Mouse (Mus musculus): ENCODE measurements at regions not wholly inside any gene's neighbourhood (a gene's known extent, or its start where the extent isn't known, plus 50 kb on each side); places are given as distances from the start of the nearest gene placed in this dataset.

DNA sequence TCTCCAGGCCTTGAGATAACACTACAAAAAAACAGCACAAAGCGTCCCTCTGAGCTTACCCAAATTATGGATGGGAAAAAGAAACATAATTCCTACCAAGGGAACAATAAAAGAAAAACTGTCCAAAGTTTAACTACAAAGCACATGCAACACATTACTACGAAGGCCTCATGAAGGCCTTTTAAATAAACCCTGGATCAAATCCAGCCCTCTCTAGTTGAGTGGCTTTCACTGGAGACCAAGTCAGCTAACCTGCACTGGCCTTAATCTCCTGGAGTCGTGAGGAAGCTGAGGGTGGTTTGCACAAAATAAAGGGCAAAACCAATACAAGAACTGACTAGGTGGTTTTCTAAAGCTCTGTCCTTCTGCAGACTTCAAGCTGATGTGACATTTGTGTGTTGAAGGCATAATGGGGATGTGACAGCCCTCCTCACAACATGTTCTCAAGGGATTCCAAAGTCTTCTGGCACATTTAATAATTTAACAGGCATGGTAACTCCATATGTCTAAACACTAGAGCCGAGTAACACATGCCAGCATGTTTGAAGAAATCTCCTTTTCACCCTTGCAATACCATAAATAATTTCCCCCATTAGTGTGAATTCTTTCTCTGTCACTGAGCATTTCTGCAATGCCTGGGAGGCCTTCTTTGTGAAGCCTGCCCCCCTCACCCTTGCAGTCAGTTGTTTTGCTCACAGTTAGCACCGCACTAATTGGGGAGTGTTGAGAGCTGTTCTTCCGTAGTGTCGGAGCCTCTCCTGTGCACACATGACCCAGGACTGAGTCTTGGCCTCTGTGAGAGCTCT is 50.0 kb upstream of the Cep85l start:
- H3K27me3 ChIP-seq (ENCODE audit: control insufficient read depth, insufficient read depth, insufficient read length): no peaks in the 10 kb centered on the region
- TF ChIP-seq MYOD1 (IDR thresholded peaks at IDR 0.05; ENCODE audit: control insufficient read depth in 1 of 3, insufficient read length in 2 of 3, low read depth in 2 of 3) (no peak), POLR2A (IDR thresholded peaks at IDR 0.05; ENCODE audit: insufficient read length, low read depth) (no peak), MAX (IDR thresholded peaks at IDR 0.05; ENCODE audit: low read depth) (no peak), REST (IDR thresholded peaks at IDR 0.05; ENCODE audit: insufficient read depth, insufficient read length) (no peak), MYOG (IDR thresholded peaks at IDR 0.05; ENCODE audit: control insufficient read depth in 1 of 3, insufficient read depth in 1 of 3, insufficient read length in 2 of 3, low read depth in 2 of 3) (no peak), POLR2AphosphoS2 (IDR thresholded peaks at IDR 0.05; ENCODE audit: insufficient read length, low read depth) (no peak), TCF12 (IDR thresholded peaks at IDR 0.05; ENCODE audit: insufficient read depth, poor library complexity, severe bottlenecking) (no peak)
- H3K36me3 ChIP-seq (ENCODE audit: control insufficient read depth, insufficient read depth): no peaks in the 10 kb centered on the region
- no peak overlapping the region for H3ac ChIP-seq (ENCODE audit: control insufficient read depth, insufficient read length)
- H3K4me3 ChIP-seq: no peak overlapping the region
- no peaks in the 10 kb centered on the region for H3K79me2 ChIP-seq (ENCODE audit: control insufficient read depth, insufficient read depth)
- H3K4me2 ChIP-seq (ENCODE audit: low read depth): no peak overlapping the region

Measured in myocyte (in vitro differentiated cells).